ENCODE assay signal across 27 mouse cellular contexts in genomic region chr3:74243651-74244050, GRCm38 (mm10).
"Had no signal": no experiment of that assay in that cellular context is flagged by ENCODE, and none has a peak within 500 bp of the region (broad histone marks: within the 10 kb centered on the region; RNA-seq: fewer than 3 reads in every experiment).

No protein-coding gene starts in this region.

- H3K36me3 ChIP-seq: embryonic facial prominence, embryonic 10.5 days; embryonic facial prominence, embryonic 12.5 days; embryonic facial prominence, embryonic 13.5 days; embryonic facial prominence, embryonic 15.5 days; forebrain, embryonic 10.5 days; forebrain, embryonic 12.5 days; forebrain, embryonic 15.5 days had no signal

- H3K4me2 ChIP-seq: embryonic facial prominence, embryonic 12.5 days; embryonic facial prominence, embryonic 13.5 days; embryonic facial prominence, embryonic 15.5 days; forebrain, embryonic 12.5 days; forebrain, embryonic 13.5 days; forebrain, embryonic 15.5 days had no signal

- H3K9ac ChIP-seq: embryonic facial prominence, embryonic 12.5 days; embryonic facial prominence, embryonic 13.5 days; embryonic facial prominence, embryonic 15.5 days; forebrain, embryonic 12.5 days; forebrain, embryonic 13.5 days; forebrain, embryonic 15.5 days; forebrain, postnatal 0 days had no signal

- H3K4me1 ChIP-seq: embryonic facial prominence, embryonic 10.5 days; embryonic facial prominence, embryonic 12.5 days; embryonic facial prominence, embryonic 13.5 days; embryonic facial prominence, embryonic 15.5 days; forebrain, embryonic 10.5 days; forebrain, embryonic 12.5 days; forebrain, embryonic 13.5 days; forebrain, embryonic 15.5 days had no signal

- DNase-seq: cerebellum, adult 9-10 months; cerebellum, adult 9-11 months; cerebellum, postnatal 10 days; cerebellum, postnatal 14 days; cerebellum, postnatal 25 days; cerebellum, postnatal 36 days; embryo, embryonic 11 days; forebrain, postnatal 0 days; gastrocnemius, adult 2 months; gastrocnemius, postnatal 10 days; gastrocnemius, postnatal 14 days; gastrocnemius, postnatal 25 days; gastrocnemius, postnatal 36 days; heart, adult 11 months; heart, adult 18-20 months; heart, adult 2 months had no signal

- H3K27me3 ChIP-seq: embryonic facial prominence, embryonic 12.5 days; embryonic facial prominence, embryonic 13.5 days; embryonic facial prominence, embryonic 15.5 days; forebrain, embryonic 12.5 days; forebrain, embryonic 13.5 days; forebrain, embryonic 15.5 days had no signal

- H3K4me3 ChIP-seq: embryonic facial prominence, embryonic 10.5 days; embryonic facial prominence, embryonic 12.5 days; embryonic facial prominence, embryonic 13.5 days; embryonic facial prominence, embryonic 15.5 days; erythroblast, embryonic 14.5 days; forebrain, embryonic 10.5 days; forebrain, embryonic 12.5 days; forebrain, embryonic 13.5 days; forebrain, embryonic 15.5 days; gastrocnemius, adult 2 months; heart, adult 2 months had no signal

- H3K9me3 ChIP-seq: embryonic facial prominence, embryonic 10.5 days; embryonic facial prominence, embryonic 12.5 days; embryonic facial prominence, embryonic 13.5 days; embryonic facial prominence, embryonic 15.5 days; forebrain, embryonic 10.5 days; forebrain, embryonic 12.5 days; forebrain, embryonic 13.5 days; forebrain, embryonic 15.5 days had no signal

- ATAC-seq: forebrain, embryonic 13.5 days; forebrain, embryonic 14.5 days; forebrain, embryonic 15.5 days; forebrain, embryonic 16.5 days; forebrain, postnatal 0 days had no signal

- H3K27ac ChIP-seq: embryonic facial prominence, embryonic 10.5 days; embryonic facial prominence, embryonic 12.5 days; embryonic facial prominence, embryonic 13.5 days; embryonic facial prominence, embryonic 15.5 days; forebrain, embryonic 10.5 days; forebrain, embryonic 12.5 days; forebrain, embryonic 13.5 days; forebrain, embryonic 15.5 days; gastrocnemius, adult 2 months; heart, adult 2 months had no signal
